Mouse (Mus musculus): ENCODE results near the gene Eps8. TPM values are rescaled to one million over a fixed set of nuclear protein-coding genes. Genes with fewer than 3 reads are reported as not detected.
A peak's percentile ranks its signal among the peaks of the same experiment; 100 is the strongest.

Gene Eps8
- polyA plus RNA-seq, 2 experiments from 2014 or later: 0.66 TPM; not detected in 1

- no peak for ATAC-seq
These were observed 89.2 kb downstream of the Eps8 start for GRCm38 (mm10) chr6:137565454-137565853.

GRCm38 (mm10) chr6:137560358-137560859 lies 94.3 kb downstream of the Eps8 start:
- no peak for ATAC-seq

- ATAC-seq: no peak
These were observed 95.8 kb downstream of the Eps8 start for GRCm38 (mm10) chr6:137558840-137559239.

- ATAC-seq: no peak
These were observed 97.0 kb downstream of the Eps8 start for GRCm38 (mm10) chr6:137557671-137558070.

GRCm38 (mm10) chr6:137557159-137557558 lies 97.5 kb downstream of the Eps8 start:
- ATAC-seq: no peak

- no peak for ATAC-seq
These were observed 98.0 kb downstream of the Eps8 start for GRCm38 (mm10) chr6:137556636-137557035.

GRCm38 (mm10) chr6:137550181-137550580 lies 104.5 kb downstream of the Eps8 start:
- no peak for ATAC-seq

GRCm38 (mm10) chr6:137548613-137549012 lies 106.1 kb downstream of the Eps8 start:
- no peak for ATAC-seq

GRCm38 (mm10) chr6:137547555-137547954 lies 107.1 kb downstream of the Eps8 start:
- ATAC-seq: no peak

- ATAC-seq: no peak
These were observed 108.6 kb downstream of the Eps8 start for GRCm38 (mm10) chr6:137546101-137546500.

- no peak for ATAC-seq
These were observed 109.3 kb downstream of the Eps8 start for GRCm38 (mm10) chr6:137545341-137545740.

- no peak for ATAC-seq
These were observed 112.2 kb downstream of the Eps8 start for GRCm38 (mm10) chr6:137542231-137543152.

- peak; percentile 76 for ATAC-seq
These were observed 113.2 kb downstream of the Eps8 start for GRCm38 (mm10) chr6:137541216-137542176.

- no peak for ATAC-seq
These were observed 113.9 kb downstream of the Eps8 start for GRCm38 (mm10) chr6:137540800-137541199.

- ATAC-seq: no peak
These were observed 114.3 kb downstream of the Eps8 start for GRCm38 (mm10) chr6:137540346-137540745.

GRCm38 (mm10) chr6:137539219-137539618 lies 115.5 kb downstream of the Eps8 start:
- no peak for ATAC-seq

- ATAC-seq: no peak
These were observed 121.9 kb downstream of the Eps8 start for GRCm38 (mm10) chr6:137532758-137533157.

- no peak for ATAC-seq
These were observed 128.9 kb downstream of the Eps8 start for GRCm38 (mm10) chr6:137525769-137526168.

- ATAC-seq: no peak
These were observed 134.4 kb downstream of the Eps8 start for GRCm38 (mm10) chr6:137520343-137520704.

- no peak for ATAC-seq
These were observed 134.9 kb downstream of the Eps8 start for GRCm38 (mm10) chr6:137519529-137520342.

- no peak for ATAC-seq
These were observed 139.8 kb downstream of the Eps8 start for GRCm38 (mm10) chr6:137514872-137515271.

- no peak for ATAC-seq
These were observed 141.9 kb downstream of the Eps8 start for GRCm38 (mm10) chr6:137512753-137513152.
